Mouse (Mus musculus): ENCODE measurements at regions not wholly inside any gene's neighbourhood (a gene's known extent, or its start where the extent isn't known, plus 50 kb on each side); places are given as distances from the start of the nearest gene placed in this dataset.

- TF ChIP-seq POLR2A (IDR thresholded peaks at IDR 0.05; ENCODE audit: insufficient read depth, low read depth, low read length) (no peak), CTCF (IDR thresholded peaks at IDR 0.05; ENCODE audit: insufficient read depth, low read depth, low read length) (no peak)
Observed at GRCm38 (mm10) chr12:68840156-68840555, 318.8 kb downstream of the Rps29 start.
